Mouse (Mus musculus): ENCODE results near the gene Dlgap4. TPM values are rescaled to one million over a fixed set of nuclear protein-coding genes. Genes with fewer than 3 reads are reported as not detected.

Gene Dlgap4
- total RNA-seq, 2 experiments from 2014 or later, result 43.5 to 55.3 TPM

DNA sequence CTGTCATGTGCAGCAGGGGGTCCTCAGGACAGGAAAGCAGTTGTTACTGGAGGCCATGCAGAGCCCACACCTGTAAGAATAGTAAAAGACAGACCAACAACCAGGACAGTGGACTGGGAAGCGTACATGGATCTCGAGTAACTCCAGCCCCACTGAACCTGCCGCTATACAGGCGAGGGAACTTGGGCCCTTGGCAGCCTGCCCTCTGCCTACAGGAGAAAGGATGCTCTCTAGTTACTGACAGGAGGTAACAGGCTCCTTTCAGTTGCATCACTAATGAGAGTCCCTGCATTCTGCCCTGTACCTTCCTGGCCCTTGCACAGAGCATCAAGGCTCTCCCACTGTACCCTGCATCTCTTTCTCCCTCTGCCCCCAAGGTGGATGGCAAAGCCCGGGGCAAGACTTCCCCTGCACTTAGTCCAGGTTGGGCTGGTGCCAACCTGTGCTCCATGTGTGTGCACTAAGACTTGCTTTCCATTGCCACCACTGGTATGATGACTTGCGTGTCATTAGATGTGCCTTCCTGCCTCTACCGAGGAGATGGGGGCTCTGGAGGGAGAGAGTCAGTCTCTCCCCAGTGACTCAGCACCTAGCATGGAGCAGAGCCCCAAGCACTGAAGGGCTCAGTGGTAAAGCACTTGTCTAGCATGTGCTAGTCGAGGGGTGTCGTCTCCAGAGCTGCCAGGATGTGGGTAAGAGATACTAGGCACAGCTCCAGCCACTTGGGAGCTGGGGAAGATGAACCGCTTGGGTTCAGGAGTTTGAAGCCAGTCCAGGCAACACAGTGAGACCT lies 152.9 kb downstream of the Dlgap4 start:
- H3K4me3 ChIP-seq, result no peak overlapping the region
- intact Hi-C loops (cut with DNase I), result no loop called here
- TF ChIP-seq CTCF (IDR thresholded peaks at IDR 0.05), result no peak
- peak overlapping the region; percentile 67; the same call in 1 of the 2 replicates for H3K27ac ChIP-seq
- DNase-seq, result no peak

DNA sequence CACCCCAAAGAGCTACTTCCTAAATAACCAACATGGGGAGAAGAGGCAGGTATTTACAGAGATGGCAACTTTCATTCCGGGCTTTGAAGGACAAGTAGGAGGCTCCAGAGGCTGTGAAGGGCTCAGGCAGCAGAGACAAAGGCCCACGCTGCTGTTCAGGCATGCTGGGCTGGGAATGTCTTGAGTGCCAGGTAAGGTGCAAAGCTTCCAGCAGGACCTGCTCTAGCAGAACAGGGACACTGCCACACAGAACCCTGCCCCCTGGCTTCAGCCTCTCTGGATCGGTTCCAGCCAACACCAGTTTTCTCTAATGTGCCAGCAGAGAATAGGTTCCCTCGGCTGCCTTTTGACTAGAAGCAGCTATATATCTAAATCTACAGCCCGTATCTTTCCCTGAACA lies 153.6 kb downstream of the Dlgap4 start:
- no peak overlapping the region for H3K27ac ChIP-seq
- DNase-seq, result no peak
- no peak for TF ChIP-seq CTCF (IDR thresholded peaks at IDR 0.05)
- no peak overlapping the region for H3K4me3 ChIP-seq
- intact Hi-C loops (cut with DNase I), result no loop called here

DNA sequence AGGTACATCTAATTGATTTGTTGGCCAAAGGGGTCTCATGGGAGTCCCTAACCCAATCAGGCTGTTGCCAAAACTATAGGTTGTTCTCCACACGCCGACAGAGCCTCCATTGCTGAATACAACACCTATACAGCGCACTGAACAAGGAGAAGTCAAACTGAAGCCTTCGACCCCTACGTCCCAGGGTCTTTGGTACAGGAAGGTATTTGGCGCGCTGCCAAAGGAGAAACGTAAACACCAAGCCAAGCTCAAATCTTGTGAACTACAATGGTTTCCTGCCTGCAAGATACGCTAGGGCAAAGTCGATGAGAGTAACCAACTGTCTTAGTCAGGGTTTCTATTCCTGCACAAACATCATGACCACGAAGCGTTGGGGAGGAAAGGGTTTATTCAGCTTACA lies 155.8 kb downstream of the Dlgap4 start:
- H3K27ac ChIP-seq, result no peak overlapping the region
- H3K4me3 ChIP-seq, result no peak overlapping the region
- no peak for DNase-seq
- no peak for TF ChIP-seq CTCF (IDR thresholded peaks at IDR 0.05)
- intact Hi-C loops (cut with DNase I), result no loop called here

DNA sequence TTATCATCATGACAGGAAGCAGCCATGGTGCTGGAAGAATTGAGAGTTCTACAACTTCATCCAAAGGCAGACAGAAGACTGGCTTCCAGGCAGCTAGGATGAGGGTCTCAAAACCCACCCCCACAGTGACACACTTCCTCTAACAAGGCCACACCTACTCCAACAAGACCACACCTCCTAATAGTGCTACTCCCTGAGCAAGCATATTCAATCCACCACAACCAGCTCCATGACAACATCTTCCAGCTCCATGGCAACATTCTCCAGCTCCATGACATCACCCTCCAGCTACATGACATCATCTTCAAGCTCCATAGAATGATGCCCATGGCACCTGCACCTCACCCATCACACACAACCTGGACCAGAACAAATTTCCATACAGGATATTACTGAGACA lies 160.0 kb downstream of the Dlgap4 start:
- H3K27ac ChIP-seq, result 0 out of 2 replicates have a peak overlapping the region, but pooled peaks have one; percentile 88
- intact Hi-C loops (cut with DNase I), result no loop called here

DNA sequence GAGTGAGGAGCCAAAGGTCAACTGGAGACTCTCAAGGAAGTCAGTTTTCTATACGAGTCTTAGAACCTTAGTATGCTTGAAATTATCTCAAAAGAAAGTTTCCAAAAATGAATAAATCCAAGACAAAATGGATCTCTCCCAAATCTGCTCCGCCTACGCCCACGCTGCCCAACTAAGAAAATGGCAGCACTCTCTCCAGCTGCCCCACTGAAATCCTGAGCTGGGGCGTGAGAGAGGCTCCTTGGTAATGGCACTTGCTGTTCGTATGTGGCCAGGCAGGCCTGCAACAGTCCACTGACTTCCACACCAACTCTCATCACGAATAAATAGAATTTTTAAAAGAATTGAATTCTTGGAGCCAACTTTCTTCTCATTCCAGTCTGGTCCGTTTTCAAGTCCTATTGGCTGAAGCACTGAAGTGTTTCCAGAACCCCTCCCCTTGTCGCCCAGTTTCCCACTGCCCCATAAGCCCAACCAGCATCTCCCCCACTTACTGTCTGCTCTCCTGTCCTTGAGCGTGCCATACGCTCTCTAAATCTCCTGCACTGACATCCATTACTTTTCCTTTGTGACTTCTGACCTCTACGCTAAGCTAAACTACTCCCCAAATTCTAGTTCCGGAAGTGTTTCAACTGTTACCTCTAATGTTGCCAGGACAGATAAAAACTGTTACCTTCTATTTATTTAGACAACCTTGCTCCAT lies 160.7 kb downstream of the Dlgap4 start:
- intact Hi-C loops (cut with DNase I), result no loop called here
- no peak for TF ChIP-seq CTCF (IDR thresholded peaks at IDR 0.05)
- no peak for DNase-seq
- H3K27ac ChIP-seq, result peak overlapping the region; percentile 88
- H3K4me3 ChIP-seq, result peak overlapping the region; percentile 74

More for the DNA sequence above, 160.0 kb downstream of the Dlgap4 start:
- no peak for TF ChIP-seq CTCF (IDR thresholded peaks at IDR 0.05)
- H3K4me3 ChIP-seq, result no peak overlapping the region
- no peak for DNase-seq

DNA sequence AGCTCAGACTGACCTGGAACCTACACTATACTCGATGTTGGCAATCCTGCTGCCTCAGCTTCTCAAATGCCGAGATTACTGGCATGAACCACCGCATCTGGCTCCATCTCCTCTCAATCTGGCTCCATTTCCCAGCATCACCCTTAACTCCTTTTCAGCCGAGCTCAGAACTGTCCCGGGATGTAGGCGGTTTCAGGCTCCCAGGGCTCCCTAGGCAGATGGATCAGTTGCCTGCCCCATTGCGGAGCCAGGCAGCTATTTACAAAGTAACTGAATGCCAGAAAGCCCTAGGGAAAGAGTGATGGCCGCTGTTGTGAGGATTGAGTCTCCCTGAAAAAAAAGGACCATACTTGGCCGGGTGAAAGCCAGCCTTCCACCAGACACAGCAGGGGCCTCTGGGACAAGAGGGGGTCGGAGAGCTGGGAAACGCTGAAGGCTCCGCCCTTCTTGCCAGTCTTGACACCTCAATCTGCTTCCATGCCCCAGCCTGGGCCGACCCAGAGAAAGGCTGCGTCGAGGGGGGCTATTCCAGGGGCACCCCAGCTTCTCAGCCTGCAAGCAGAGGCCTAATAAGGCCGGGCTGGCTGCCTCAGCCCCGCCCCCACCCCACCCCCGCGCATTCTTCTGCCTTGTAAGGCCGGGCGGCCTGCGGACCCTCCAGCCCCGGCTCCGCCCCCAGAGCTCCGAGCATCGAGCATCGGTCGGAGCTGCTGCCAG lies 161.4 kb downstream of the Dlgap4 start, which contains the start of gene Myl9:
Myl9 (plus strand) TSS at position 683 of the 717 bp plus-strand sequence.
- TF ChIP-seq CTCF (IDR thresholded peaks at IDR 0.05), result no peak
- peak; percentile 79 for DNase-seq
- H3K4me3 ChIP-seq, result peak within 1 kb of the TSS; percentile 74
- intact Hi-C loops (cut with DNase I), result loop anchor here (5.0 kb wide), 1 partner anchor 53 kb away; no protein-coding TSS in a partner anchor
- peak within 1 kb of the TSS; percentile 88 for H3K27ac ChIP-seq

DNA sequence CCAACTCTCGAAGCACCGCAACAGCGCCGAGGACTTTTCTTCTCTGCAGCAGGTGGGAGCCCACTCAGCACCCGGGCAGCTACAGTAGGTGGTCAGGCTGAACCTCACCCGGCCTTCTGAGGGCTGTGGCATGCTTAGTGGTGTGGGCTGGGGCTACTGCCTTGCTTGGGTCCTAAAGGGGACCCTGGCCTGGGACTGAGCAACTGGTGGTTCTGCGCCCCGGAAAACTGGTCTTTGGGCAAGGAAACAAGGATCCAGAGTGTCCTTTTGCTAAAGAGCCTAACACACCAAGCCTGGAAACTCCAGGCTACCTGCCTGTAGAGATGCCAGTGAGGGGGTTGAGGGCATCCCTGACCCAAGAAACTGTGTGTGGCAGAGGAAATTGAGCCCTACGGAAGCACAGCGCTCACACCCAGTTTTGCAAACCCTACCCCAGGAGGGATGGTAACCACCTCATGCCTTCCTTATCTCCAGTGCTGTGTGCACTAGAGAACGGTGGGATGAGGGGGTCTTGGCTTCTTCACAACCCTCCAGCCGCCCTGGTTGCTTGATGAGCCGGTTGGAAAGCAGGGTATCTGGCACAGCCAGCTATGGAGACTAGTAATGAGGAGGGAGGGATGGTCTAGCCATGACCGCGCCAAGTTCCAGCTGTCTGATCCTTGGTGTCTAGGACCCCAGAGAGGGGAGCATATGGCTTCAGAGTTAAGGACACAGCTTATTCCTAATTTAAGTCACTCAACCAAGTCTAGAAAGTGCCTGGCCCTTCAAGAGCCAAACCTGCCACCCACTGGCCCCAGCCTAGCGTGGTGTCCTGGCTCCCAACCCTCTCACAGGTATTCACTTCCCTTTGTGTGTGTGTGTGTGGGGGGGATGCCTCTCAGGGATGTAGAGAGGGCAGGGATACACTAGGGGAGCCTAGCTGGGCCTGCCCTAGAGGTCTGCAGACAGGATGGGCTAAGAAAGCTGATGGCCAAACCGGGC lies 162.2 kb downstream of the Dlgap4 start:
- no peak for DNase-seq
- H3K4me3 ChIP-seq, result peak overlapping the region; percentile 74
- TF ChIP-seq CTCF (IDR thresholded peaks at IDR 0.05), result no peak
- peak overlapping the region; percentile 88 for H3K27ac ChIP-seq
- intact Hi-C loops (cut with DNase I), result loop anchor here (5.0 kb wide), 1 partner anchor 53 kb away; no protein-coding TSS in a partner anchor

DNA sequence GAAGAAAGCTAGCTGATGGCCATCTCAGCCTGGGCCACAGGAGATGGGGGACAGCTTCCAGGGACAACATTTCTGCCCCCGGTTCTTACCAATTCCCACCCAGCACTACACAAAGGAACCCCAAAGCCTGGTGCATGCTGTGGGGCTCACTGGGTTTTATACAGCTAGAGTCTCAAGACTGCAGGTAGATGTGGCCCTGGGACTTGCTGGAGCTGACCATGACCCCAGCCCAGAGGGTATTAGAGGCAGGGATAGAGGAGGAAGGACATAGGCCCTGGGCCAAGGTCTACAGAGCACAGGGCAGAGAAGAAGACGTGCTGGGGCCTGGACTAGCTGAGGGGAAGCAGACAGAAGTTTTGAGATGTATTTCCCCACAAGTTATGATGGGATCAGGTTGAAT lies 163.4 kb downstream of the Dlgap4 start:
- Histone ChIP-seq H3K4me3 (peak overlapping the region; percentile 59), H3K27ac (peak overlapping the region; percentile 67)
- no peak for DNase-seq
- TF ChIP-seq CTCF (IDR thresholded peaks at IDR 0.05), result no peak
- intact Hi-C loops (cut with DNase I), result loop anchor here (5.0 kb wide), 1 partner anchor 55 kb away; no protein-coding TSS in a partner anchor

DNA sequence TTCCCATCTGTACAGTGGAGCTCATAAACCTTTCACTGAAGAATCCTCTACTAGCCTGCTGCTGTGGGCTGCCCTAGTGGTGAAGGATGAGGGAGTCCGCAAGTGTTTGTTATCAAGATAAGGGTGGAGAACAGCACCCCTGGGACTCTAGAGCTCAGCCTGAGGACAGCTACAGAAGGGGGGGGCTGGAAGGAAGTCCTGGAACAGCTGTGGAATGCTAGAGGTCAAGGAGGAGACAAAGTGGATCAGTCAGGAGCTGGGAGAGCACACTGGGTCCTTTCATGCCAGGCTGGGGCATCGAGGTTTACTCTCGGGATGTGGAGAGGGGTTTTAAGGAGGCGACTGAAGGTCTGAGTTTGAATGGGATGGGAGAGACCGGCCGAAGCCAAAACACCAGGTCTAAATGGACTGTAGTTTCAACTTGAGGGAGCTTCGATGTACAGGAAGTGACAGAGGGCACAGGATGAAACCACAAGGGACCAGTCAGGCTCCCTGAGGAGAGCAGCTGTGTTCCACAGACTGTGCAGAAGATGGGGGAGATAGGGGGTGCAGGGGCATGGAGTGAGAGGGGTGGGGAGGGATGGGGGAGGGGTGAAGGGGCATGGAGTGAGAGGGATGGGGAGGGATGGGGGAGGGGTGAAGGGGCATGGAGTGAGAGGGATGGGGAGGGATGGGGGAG lies 164.0 kb downstream of the Dlgap4 start:
- peak overlapping the region; percentile 59 for H3K4me3 ChIP-seq
- intact Hi-C loops (cut with DNase I), result loop anchor here (5.0 kb wide), 1 partner anchor 55 kb away; no protein-coding TSS in a partner anchor
- H3K27ac ChIP-seq, result peak overlapping the region; percentile 67
- peak; percentile 39 for DNase-seq
- peak; percentile 25 for TF ChIP-seq CTCF (IDR thresholded peaks at IDR 0.05)

DNA sequence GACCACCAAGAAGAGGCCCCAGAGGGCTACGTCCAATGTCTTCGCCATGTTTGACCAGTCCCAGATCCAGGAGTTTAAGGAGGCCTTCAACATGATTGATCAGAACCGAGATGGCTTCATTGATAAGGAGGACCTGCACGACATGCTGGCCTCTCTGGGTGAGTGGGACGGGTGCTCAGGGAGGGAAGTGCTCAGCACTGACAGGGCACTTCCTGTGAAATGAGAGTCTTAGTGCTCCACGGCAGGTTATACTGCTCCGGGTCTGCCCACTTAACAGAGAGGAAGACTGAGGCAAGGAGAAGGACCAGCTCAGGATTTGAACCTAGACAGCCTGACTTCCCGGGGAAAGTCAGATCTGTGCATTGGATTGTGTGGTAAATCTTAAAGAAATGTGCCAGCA lies 165.1 kb downstream of the Dlgap4 start:
- TF ChIP-seq CTCF (IDR thresholded peaks at IDR 0.05), result no peak
- Histone ChIP-seq H3K4me3 (peak overlapping the region; percentile 32), H3K27ac (peak overlapping the region; percentile 46; the same call in 1 of the 2 replicates)
- intact Hi-C loops (cut with DNase I), result loop anchor here (5.0 kb wide), 1 partner anchor 56 kb away; no protein-coding TSS in a partner anchor
- no peak for DNase-seq

DNA sequence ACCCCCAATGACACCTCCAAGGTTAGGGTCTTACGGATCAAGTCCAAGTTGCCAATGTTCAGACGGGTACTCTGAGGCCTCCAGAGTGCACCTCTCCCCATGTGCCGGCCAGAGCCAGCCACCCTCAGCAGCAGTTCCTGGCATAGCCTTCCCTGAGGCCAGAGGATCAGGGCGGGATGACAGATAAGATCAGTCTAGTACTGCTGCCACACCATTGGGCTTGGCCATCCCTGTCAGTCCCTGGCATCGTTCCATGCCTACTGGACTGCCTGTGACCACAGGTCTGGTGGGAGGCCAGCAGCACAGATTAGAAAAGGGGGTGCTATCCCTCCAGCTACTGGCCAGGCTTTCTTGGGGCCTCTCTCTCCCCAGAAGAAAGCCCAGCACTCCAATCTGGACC lies 165.5 kb downstream of the Dlgap4 start:
- Histone ChIP-seq H3K27ac (peak overlapping the region; percentile 46; the same call in 1 of the 2 replicates), H3K4me3 (peak overlapping the region; percentile 32)
- peak; percentile 27 for DNase-seq
- no peak for TF ChIP-seq CTCF (IDR thresholded peaks at IDR 0.05)
- intact Hi-C loops (cut with DNase I), result loop anchor here (5.0 kb wide), 1 partner anchor 57 kb away; no protein-coding TSS in a partner anchor
